Mouse (Mus musculus): ENCODE data around the gene Kcnc4. TPM values are rescaled to one million over a fixed set of nuclear protein-coding genes. Genes with fewer than 3 reads are reported as not detected.

Kcnc4 gene
- polyA plus RNA-seq, 1 experiment = 1.1 TPM

DNA sequence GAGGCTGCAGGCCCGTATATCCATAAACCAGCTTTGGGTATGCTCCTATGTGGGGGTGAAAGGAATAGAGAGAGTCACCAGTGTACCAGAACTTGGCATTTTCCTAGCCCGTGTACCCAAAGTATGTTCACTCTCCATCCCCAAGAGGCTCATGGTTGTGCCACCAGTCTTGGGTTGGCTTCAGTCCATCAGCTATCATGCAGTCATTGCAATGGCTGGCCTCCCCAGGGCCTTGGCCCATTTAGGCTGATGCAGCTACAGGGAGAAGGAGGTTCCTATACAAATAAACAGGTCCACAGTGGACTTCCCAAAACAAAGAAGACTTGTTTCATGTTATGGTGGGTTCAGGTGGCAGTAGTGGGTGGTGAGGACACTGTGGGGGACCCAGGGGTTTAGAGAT, 21.7 kb downstream of the Kcnc4 start:
- 92% methylated on average over 2 of the region's 2 CpGs for WGBS

DNA sequence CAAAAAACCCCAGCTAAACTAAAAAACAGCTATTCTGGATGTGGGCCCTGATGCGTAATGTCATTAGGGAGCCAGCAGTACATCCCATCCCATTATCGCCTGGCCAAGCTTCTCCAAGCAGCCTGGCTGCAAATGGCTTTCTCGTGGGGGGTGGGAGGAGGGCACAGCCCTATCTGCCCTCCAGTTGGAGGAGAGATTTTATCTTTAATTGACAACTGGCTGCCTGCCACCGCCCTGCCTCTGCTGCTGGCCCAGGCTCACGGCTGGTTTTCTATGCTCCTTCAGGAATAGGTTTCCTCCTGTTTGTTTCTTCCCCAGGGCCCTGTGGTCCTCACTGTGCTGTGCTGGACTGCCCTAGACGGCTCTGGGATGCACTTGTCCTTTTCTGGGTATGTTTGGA, 22.9 kb downstream of the Kcnc4 start:
- no peak for DNase-seq
- H3K4me1 ChIP-seq (ENCODE audit: control insufficient read depth, insufficient read depth, low read length) = no peaks in the 10 kb centered on the region
- no peak for TF ChIP-seq CTCF (IDR thresholded peaks at IDR 0.05; ENCODE audit: insufficient read depth, low read length)
- no peak for TF ChIP-seq POLR2A (IDR thresholded peaks at IDR 0.05; ENCODE audit: borderline replicate concordance, extremely low read depth, low read depth, low read length)
- 55% methylated on average over 6 of the region's 6 CpGs for WGBS
- no peak overlapping the region for H3K4me3 ChIP-seq (replicated peaks; ENCODE audit: extremely low read depth, low read depth, low read length)

More for the DNA sequence above, 21.7 kb downstream of the Kcnc4 start:
- Histone ChIP-seq H3K4me1 (ENCODE audit: control insufficient read depth, insufficient read depth, low read length) (no peaks in the 10 kb centered on the region), H3K4me3 (replicated peaks; ENCODE audit: extremely low read depth, low read depth, low read length) (no peak overlapping the region)
- no peak for DNase-seq
- no peak for TF ChIP-seq POLR2A (IDR thresholded peaks at IDR 0.05; ENCODE audit: borderline replicate concordance, extremely low read depth, low read depth, low read length)
- TF ChIP-seq CTCF (IDR thresholded peaks at IDR 0.05; ENCODE audit: insufficient read depth, low read length) = no peak

DNA sequence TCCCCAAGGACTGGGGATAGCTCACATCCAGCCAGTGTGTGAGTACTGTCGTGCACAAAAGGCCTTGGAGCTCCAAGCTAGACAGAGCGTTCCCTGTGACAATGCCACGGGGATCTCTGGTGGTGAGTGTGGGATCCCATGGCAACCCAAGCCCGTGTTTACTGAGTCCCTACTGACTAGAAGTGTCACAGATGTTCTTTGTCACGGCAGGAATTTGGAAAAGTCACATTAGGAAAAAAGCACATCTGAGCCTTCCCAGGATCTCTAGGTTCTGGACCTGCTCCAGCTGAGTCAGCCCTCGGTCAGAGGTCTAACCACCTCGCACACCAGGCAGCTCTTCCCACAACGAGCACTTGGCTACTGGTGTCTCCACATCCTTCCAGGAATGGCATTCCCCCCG, 25.7 kb downstream of the Kcnc4 start:
- TF ChIP-seq POLR2A (IDR thresholded peaks at IDR 0.05; ENCODE audit: borderline replicate concordance, extremely low read depth, low read depth, low read length) (no peak), CTCF (IDR thresholded peaks at IDR 0.05; ENCODE audit: insufficient read depth, low read length) (no peak)
- Histone ChIP-seq H3K4me1 (ENCODE audit: control insufficient read depth, insufficient read depth, low read length) (no peaks in the 10 kb centered on the region), H3K4me3 (replicated peaks; ENCODE audit: extremely low read depth, low read depth, low read length) (no peak overlapping the region)
- WGBS = 38% methylated on average over 9 of the region's 9 CpGs
- DNase-seq = no peak

DNA sequence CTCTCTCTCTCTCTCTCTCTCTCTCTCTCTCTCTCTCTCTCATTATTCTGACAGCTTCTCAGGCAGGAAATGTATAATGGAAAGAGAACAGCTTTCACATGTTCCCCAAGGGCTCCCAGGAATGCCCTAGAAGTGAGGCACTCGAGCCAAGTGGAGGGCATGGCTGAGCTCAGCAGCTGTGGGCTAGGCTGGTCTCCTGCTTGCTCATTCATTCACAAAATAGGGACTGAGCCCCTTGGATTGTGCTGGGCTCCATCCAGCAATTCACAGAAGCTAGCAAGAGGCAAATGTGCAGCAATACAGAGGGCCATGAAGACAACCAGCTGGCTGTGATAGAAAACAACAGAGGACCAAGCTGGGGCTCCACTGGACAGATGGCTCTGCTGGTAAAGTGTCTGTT, 28.1 kb downstream of the Kcnc4 start:
- no peak for DNase-seq
- H3K4me1 ChIP-seq (ENCODE audit: control insufficient read depth, insufficient read depth, low read length) = no peaks in the 10 kb centered on the region
- no peak overlapping the region for H3K4me3 ChIP-seq (replicated peaks; ENCODE audit: extremely low read depth, low read depth, low read length)
- TF ChIP-seq POLR2A (IDR thresholded peaks at IDR 0.05; ENCODE audit: borderline replicate concordance, extremely low read depth, low read depth, low read length) = no peak
- TF ChIP-seq CTCF (IDR thresholded peaks at IDR 0.05; ENCODE audit: insufficient read depth, low read length) = no peak
- WGBS = 18% methylated on average over 1 of the region's 1 CpGs

DNA sequence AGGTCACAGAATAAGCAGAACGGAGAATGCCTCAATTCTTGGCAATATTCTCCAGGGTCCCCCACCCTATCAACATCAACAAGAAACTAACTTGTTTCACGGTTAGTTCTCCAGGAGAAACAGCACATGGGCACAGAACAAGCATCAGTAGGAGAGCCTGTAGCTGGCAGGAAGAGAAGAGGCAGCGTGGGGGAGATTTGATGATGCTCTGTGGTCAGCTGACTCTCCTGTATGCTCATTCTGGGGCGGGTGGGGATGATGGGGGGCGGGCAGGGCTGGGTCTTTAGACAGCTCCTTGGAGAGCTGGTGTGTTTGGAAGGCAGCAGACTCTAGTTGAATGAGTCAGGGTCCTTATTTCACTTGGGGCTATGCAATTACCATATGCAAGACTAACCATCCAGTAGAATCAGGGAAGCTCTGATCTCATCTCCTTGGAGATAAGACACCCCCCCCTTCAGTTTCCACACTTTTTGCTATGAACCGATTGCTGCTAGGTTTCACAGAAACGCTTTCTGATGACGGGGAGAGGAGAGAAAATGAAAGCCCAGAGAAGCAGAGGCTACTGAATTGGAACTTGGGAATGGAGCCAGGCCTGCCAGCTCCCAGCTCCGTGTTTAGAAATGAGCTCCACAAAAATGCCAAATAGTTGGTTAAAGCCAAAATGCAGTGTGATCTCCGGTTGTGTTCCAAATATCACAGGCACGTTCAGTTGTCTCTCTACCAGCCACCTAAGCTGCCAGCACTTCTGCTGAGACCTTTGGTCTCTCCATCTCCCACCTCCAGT, 34.9 kb downstream of the Kcnc4 start:
- WGBS = 64% methylated on average over 11 of the region's 11 CpGs
- no peaks in the 10 kb centered on the region for H3K4me1 ChIP-seq (ENCODE audit: control insufficient read depth, insufficient read depth, low read length)
- no peak for DNase-seq
- no peak overlapping the region for H3K4me3 ChIP-seq (replicated peaks; ENCODE audit: extremely low read depth, low read depth, low read length)
- no peak for TF ChIP-seq POLR2A (IDR thresholded peaks at IDR 0.05; ENCODE audit: borderline replicate concordance, extremely low read depth, low read depth, low read length)
- TF ChIP-seq CTCF (IDR thresholded peaks at IDR 0.05; ENCODE audit: insufficient read depth, low read length) = no peak

DNA sequence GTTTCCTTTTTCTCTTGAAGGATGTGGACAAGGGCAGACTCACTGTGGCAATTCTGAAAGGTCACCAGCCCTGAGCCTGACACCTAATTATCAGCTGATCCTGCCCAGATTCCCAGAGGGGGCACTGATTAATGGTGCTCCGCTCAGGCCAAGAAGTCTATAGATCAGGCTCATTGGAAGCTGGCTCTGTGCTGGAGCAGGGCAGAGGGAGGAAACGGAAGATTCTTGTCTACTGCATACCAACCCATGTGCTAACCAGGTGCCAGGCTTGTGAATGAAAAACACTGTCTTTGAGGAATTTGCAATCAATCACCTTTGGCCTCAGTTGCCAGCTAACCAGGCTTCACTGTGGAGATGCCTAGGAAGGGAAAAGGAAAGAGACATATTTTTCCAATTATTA, 39.2 kb downstream of the Kcnc4 start:
- WGBS = 49% methylated on average over 2 of the region's 2 CpGs

DNA sequence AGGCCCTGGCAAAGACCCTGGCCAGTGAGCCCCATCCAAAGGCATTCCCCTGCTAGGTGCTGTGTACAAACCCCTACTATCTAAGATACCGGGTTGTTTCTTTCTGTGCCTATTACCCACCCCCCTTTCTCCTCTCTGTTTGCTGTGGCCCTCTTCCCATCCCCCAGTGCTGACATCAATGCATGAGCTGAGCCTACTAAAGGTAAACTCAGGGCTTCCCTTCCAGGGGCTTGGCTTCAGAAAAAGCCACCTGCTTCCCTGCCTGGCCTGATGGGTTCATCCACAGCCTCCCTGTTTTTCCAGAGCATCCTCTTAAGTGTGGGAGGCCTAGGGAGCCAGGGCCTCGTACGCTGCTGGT, 42.1 kb downstream of the Kcnc4 start:
- Histone ChIP-seq H3K4me1 (ENCODE audit: control insufficient read depth, insufficient read depth, low read length) (no peaks in the 10 kb centered on the region), H3K4me3 (replicated peaks; ENCODE audit: extremely low read depth, low read depth, low read length) (no peak overlapping the region)
- WGBS = 64% methylated on average over 3 of the region's 3 CpGs
- TF ChIP-seq CTCF (IDR thresholded peaks at IDR 0.05; ENCODE audit: insufficient read depth, low read length) (no peak), POLR2A (IDR thresholded peaks at IDR 0.05; ENCODE audit: borderline replicate concordance, extremely low read depth, low read depth, low read length) (no peak)
- DNase-seq = no peak

More for the DNA sequence above, 39.2 kb downstream of the Kcnc4 start:
- no peak overlapping the region for H3K4me3 ChIP-seq (replicated peaks; ENCODE audit: extremely low read depth, low read depth, low read length)
- no peaks in the 10 kb centered on the region for H3K4me1 ChIP-seq (ENCODE audit: control insufficient read depth, insufficient read depth, low read length)
- TF ChIP-seq POLR2A (IDR thresholded peaks at IDR 0.05; ENCODE audit: borderline replicate concordance, extremely low read depth, low read depth, low read length) (no peak), CTCF (IDR thresholded peaks at IDR 0.05; ENCODE audit: insufficient read depth, low read length) (no peak)
- no peak for DNase-seq

DNA sequence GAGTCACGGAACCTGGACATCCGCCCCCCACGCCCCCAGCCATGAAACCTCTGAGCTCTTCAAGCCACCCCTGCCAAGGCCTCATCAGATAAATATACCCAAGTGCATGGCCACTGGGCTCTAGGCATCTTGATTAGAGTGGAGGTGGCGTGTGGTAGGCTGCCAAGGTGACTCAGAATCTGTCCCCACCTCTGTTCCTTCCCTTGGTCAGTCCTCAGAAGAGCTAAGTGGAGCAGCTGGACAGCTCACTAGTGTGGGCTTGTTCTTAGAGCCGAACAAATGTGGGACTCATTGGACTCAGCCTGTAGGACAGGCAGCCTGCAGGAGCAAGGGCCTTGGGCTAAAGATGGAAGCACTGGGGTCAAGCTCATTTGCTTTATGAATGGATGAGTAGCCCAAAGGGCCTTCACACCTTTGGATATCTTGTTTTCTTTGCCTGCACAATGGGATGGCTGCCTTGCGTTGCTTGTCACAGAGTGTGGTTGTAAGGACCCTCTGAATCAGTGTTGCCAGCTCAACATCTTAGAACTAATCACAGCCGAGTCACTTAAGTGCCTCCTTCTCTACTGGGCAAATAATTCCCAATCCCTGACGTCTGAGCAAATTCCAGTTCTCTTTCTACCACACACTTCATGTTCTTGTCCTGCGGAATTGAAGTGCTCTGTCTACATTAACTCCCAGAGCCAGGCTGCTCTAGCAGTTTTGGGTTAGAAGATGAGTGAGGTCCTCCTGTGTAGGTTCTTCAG, 42.6 kb downstream of the Kcnc4 start:
- 65% methylated on average over 9 of the region's 9 CpGs for WGBS
- no peak for DNase-seq
- Histone ChIP-seq H3K4me1 (ENCODE audit: control insufficient read depth, insufficient read depth, low read length) (no peaks in the 10 kb centered on the region), H3K4me3 (replicated peaks; ENCODE audit: extremely low read depth, low read depth, low read length) (no peak overlapping the region)
- TF ChIP-seq POLR2A (IDR thresholded peaks at IDR 0.05; ENCODE audit: borderline replicate concordance, extremely low read depth, low read depth, low read length) (no peak), CTCF (IDR thresholded peaks at IDR 0.05; ENCODE audit: insufficient read depth, low read length) (no peak)

DNA sequence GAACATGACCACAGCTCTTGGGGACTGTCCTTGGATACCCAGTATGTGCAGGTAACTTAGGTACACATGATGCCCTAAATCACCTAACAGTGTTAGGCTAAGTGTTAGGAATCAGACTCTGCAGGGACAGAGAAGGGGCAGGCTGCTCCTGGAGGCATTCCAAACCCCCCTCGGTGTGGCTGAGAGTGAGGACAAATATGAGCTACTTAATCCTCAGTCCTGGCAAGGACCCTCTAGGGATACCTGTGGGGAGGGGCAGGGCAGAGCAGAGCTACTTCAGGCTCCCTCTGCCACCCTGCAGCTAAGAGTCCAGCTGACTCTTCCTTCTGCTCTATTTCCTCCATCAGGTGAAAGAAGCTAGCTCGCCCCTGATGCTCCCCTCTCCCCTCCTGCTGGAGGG, 46.3 kb downstream of the Kcnc4 start:
- 31% methylated on average over 2 of the region's 2 CpGs for WGBS
- Histone ChIP-seq H3K4me1 (ENCODE audit: control insufficient read depth, insufficient read depth, low read length) (no peaks in the 10 kb centered on the region), H3K4me3 (replicated peaks; ENCODE audit: extremely low read depth, low read depth, low read length) (no peak overlapping the region)
- DNase-seq = no peak
- no peak for TF ChIP-seq POLR2A (IDR thresholded peaks at IDR 0.05; ENCODE audit: borderline replicate concordance, extremely low read depth, low read depth, low read length)
- TF ChIP-seq CTCF (IDR thresholded peaks at IDR 0.05; ENCODE audit: insufficient read depth, low read length) = no peak

DNA sequence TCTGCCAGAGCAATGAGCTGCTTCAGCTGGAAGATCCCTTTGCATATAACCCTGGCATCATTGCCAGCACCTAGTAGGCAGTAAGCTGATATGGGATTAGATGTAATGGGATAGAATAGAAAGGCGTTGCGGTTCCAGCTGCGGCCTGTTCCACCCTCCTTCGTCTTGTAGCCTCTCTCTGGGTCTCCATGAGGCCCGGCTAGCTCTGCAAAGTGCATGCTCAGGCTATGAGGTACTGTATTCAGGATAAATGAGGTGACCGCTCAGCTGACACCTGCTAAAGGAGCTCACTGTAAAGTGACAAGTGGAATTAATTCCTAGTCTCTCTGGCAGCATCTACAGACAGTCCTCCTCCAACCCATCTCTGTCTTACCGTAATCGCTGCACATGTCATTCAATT, 46.8 kb downstream of the Kcnc4 start:
- TF ChIP-seq CTCF (IDR thresholded peaks at IDR 0.05; ENCODE audit: insufficient read depth, low read length) (no peak), POLR2A (IDR thresholded peaks at IDR 0.05; ENCODE audit: borderline replicate concordance, extremely low read depth, low read depth, low read length) (no peak)
- 80% methylated on average over 8 of the region's 8 CpGs for WGBS
- H3K4me1 ChIP-seq (ENCODE audit: control insufficient read depth, insufficient read depth, low read length) = no peaks in the 10 kb centered on the region
- DNase-seq = no peak
- no peak overlapping the region for H3K4me3 ChIP-seq (replicated peaks; ENCODE audit: extremely low read depth, low read depth, low read length)

Data from lung, adult 2 months (tissue).